Mouse (Mus musculus) cortical plate, adult 2 months (tissue): ENCODE results near the gene G0s2. TPM values are rescaled to one million over a fixed set of nuclear protein-coding genes. Genes with fewer than 3 reads are reported as not detected.
"Not testable (repeated sequence)": the region's sequence is repeated elsewhere in the genome, so short reads cannot be mapped to it uniquely, and the experiment has no call there.

ENCODE experiments used
- H3K27ac ChIP-seq: fragments of 200-500 bp; 2 replicates; pipeline ENCODE4 v1.5.1; 2012; ENCODE audit warnings: low read length, control low read depth, inconsistent platforms; ENCODE audit not compliant: insufficient read depth
- H3K4me1 ChIP-seq: fragments of 200-500 bp; 2 replicates; pipeline ENCODE4 v1.6.1; 2011; ENCODE audit warnings: low read length; ENCODE audit not compliant: control insufficient read depth, insufficient read depth
- H3K4me3 ChIP-seq: fragments of 200-500 bp; 2 replicates; pipeline ENCODE4 v1.5.1; 2011; ENCODE audit warnings: mild to moderate bottlenecking, low read length, control low read depth; ENCODE audit not compliant: insufficient read depth
- CTCF ChIP-seq: fragments of 200-500 bp; IDR thresholded peaks from 2 replicates; pipeline ENCODE4 v1.5.1; 2011; ENCODE audit warnings: mild to moderate bottlenecking, control low read depth, low read length; ENCODE audit not compliant: insufficient read depth; ENCODE audit errors: extremely low read depth
- POLR2A ChIP-seq: fragments of 200-500 bp; IDR thresholded peaks from 2 replicates; pipeline ENCODE4 v1.6.1; 2011; ENCODE audit warnings: mild to moderate bottlenecking, low read length, control low read depth; ENCODE audit not compliant: insufficient read depth; ENCODE audit errors: extremely low read depth
- polyA plus RNA-seq: library from polyadenylated mRNA; depleted of rRNA; stranded (reverse); fragments of >200 nt; gene quantifications from 2 replicates; pipeline ENCODE4 v1.2.3, GENCODE M21; 2012

Gene G0s2
- polyA plus RNA-seq, 1 experiment, result 22.6 TPM

DNA sequence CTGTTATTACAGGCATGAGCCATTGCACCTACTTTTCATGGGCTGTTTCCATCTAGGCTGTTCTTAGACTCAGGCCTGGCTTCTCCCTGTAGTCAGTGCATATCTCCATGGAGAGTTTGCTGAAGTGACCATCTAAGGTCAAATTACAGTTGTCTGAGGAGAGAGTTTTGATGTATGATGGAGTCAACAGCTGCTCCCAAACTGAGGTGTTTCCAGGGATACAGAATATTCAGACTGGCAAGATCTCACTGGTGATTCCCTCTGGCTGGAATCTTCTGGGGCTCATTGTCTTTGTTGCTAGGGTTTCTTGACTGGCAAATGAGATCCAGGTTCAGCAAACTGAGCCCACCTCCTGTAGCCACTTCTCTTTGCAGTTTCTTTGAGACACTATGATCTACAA lies 17.7 kb upstream of the G0s2 start:
- no peaks in the 10 kb centered on the region for H3K4me1 ChIP-seq
- TF ChIP-seq CTCF (no peak), POLR2A (no peak)

DNA sequence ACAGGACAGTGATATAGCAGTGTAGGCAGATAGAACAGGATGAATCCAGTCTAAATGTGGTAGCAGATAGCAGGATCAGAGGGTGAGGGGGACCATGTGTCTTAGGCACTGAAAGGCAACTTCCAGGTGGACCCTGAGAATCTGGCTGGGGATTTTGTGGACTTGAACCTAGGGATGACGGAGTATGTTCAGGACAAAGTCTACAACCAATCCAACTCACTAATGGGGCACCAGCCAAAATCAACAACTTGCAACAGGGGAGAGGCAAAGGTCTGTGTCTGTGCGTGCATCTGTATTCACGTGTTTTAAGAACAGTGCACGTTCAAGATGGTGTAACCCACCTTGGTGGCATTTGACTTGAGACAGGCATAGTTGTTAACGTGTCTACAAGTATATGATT lies 16.9 kb upstream of the G0s2 start:
- no peak overlapping the region for H3K27ac ChIP-seq
- no peak overlapping the region for H3K4me3 ChIP-seq
- H3K4me1 ChIP-seq, result no peaks in the 10 kb centered on the region
- no peak for TF ChIP-seq POLR2A
- TF ChIP-seq CTCF, result no peak

More for the DNA sequence above, 17.7 kb upstream of the G0s2 start:
- no peak overlapping the region for H3K4me3 ChIP-seq
- H3K27ac ChIP-seq, result no peak overlapping the region

DNA sequence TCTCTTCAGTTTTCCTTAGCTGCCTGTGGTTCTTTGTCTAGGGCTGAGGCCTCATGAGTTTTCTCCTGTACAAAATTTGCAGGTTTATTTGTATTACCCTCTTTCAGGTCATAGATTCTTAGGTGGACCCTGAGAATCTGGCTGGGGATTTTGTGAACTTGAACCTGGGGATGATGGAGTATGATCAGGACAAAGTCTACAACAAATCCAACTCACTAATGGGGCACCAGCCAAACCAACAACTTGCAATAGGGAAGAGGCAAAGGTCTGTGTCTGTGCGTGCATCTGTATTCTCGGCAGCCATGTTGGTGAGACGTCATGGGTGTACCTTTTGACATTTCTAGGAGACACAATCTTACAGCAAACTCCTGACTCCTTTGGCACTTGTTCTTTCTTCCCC lies 16.1 kb upstream of the G0s2 start:
- Histone ChIP-seq H3K4me3 (no peak overlapping the region), H3K4me1 (no peaks in the 10 kb centered on the region), H3K27ac (no peak overlapping the region)
- TF ChIP-seq CTCF (no peak), POLR2A (no peak)

DNA sequence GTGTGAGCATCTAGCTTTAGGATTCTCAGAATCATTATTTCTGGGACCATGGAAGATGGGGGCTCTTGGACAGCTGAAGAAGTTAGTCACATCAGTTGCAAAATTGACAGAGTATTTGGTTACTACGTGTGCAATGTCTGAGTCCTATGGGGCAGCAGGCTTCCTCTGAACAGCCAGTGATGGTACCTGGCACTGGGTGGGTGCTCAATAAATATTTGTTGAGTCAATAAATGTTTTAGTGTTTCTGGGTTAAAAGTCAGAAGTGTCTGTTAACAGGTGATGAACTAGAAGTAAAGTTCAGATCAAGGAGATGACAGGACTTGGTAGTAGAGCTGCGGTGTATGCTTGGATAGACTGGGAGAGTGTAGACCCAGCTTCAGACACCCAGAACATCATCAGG lies 14.6 kb upstream of the G0s2 start:
- TF ChIP-seq POLR2A (no peak), CTCF (no peak)
- no peaks in the 10 kb centered on the region for H3K4me1 ChIP-seq
- no peak overlapping the region for H3K27ac ChIP-seq
- H3K4me3 ChIP-seq, result no peak overlapping the region

DNA sequence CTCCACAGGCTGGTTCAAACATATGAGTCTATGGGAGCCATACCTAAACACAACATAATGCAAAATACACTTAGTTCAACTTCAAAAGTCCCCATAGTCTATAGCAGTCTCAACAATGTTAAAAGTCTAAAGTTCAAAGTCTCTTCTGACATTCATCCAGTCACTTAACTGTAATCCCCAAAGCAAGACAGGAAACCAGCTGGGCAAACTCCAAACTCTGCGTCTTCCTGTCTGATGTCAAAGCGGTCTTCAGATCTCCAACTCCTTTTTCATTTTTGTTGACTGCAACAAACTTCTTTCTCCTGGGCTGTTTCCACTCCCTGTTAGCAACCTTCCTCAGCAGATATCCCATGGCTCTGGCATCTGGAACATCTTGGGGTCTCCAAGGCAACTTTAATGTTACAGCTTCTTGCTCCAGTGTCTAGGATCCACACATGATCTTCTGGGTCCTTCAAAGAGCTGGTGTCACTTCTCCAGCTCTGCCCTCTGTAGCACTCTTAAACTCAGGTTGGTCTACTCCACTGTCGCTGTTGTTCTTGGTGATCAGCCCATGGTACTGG lies 12.8 kb upstream of the G0s2 start:
- H3K27ac ChIP-seq, H3K4me1 ChIP-seq, H3K4me3 ChIP-seq: not testable (repeated sequence)

DNA sequence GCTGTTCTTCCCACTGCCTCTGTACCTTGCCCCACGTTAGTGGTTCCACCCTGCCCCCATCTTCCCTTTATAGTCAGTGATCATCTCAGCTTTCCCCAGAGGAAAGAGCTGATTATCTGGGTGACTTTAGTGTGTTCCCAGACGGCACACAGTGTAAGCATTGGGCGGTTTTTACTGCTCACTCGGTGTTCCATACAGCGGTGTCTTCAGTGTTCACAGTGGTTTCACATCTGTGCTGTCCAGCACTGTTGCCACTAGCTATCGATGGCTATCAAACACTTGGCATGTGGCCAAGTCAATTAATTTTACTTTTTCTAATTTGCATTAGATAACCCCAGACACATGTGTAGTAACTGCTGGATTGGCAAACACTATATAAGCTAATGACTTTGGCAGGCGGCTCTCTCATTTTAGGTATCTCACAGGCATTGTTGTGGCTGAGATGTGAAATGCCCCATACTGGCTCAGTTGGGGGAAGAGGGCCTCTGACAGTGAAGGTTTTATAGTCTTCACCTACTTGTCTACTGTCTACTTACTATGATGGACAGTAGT lies 11.3 kb upstream of the G0s2 start:
- Histone ChIP-seq H3K27ac (no peak overlapping the region), H3K4me3 (no peak overlapping the region), H3K4me1 (no peaks in the 10 kb centered on the region)
- TF ChIP-seq POLR2A (no peak), CTCF (no peak)

DNA sequence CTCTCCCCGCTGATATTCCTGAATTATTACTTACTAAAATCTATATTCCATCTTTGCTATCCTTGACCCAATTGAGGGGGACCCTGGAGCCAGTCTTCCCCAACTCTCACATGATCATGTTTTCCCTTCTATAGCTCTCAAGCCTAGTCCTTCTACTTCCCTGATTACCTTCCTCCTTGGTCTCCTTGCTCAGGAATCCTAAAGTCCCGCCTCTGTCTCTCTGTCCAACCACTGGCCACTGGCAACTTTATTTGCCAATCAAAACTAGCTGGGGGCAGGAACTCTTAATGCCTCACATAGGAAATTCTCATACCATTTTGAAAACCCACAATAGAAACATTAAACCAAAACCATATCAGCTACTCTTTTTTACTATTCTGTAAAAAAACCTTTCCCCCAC lies 8.3 kb upstream of the G0s2 start:
- Histone ChIP-seq H3K4me3 (no peak overlapping the region), H3K4me1 (no peaks in the 10 kb centered on the region), H3K27ac (no peak overlapping the region)
- TF ChIP-seq CTCF, result no peak
- TF ChIP-seq POLR2A, result no peak

DNA sequence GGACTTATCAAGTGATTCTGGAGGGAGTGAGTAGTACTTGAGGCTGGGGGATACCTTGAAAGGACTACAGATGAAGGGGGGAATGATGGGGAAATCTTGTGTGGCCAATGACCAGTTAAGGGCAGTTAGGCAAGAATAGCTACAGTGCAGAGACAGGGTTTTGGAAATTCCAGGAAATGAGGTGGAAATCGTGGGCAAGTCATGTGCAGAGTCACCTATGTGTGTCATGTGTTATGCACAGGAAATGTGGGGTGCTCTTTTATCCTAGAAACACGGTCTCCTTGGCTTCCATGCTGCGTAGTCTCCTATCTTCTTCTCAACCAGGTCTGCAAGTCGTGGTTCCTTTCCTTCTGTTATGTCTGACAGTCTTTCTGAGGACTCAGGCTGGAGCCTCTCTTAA lies 6.5 kb upstream of the G0s2 start:
- Histone ChIP-seq H3K4me3 (no peak overlapping the region), H3K27ac (no peak overlapping the region), H3K4me1 (no peaks in the 10 kb centered on the region)
- TF ChIP-seq POLR2A (no peak), CTCF (no peak)

DNA sequence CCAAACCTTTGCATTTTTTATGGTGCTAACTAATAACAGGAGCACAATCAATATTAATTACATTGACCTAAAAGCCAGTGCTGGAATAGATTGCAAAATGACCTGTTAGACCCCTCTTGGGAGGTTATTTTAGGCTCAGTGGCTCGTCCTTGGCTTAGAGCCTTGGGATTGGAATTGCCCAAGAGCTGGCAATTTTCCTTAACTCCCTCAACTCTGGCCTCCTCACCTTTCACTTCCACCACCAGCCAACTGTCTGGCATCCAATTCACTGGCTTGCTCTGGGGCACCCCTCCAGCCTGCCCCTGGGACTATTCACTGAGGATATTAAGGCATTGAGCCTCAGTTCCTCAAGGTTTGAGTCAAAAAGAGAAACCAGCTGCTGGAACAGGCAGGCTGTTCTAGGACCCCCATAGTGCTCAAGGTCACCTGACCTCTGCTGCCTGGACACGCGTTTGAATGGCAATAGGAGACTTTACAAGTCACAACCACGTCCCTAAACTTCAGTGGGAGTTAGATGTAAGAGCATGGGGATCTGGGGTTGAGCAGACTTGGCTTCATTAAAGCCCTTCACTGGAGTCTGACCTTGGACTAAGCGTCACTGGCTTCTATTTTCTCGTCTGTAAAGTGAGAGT lies 5.5 kb upstream of the G0s2 start:
- Histone ChIP-seq H3K4me1 (no peaks in the 10 kb centered on the region), H3K27ac (no peak overlapping the region), H3K4me3 (no peak overlapping the region)
- no peak for TF ChIP-seq CTCF
- no peak for TF ChIP-seq POLR2A

DNA sequence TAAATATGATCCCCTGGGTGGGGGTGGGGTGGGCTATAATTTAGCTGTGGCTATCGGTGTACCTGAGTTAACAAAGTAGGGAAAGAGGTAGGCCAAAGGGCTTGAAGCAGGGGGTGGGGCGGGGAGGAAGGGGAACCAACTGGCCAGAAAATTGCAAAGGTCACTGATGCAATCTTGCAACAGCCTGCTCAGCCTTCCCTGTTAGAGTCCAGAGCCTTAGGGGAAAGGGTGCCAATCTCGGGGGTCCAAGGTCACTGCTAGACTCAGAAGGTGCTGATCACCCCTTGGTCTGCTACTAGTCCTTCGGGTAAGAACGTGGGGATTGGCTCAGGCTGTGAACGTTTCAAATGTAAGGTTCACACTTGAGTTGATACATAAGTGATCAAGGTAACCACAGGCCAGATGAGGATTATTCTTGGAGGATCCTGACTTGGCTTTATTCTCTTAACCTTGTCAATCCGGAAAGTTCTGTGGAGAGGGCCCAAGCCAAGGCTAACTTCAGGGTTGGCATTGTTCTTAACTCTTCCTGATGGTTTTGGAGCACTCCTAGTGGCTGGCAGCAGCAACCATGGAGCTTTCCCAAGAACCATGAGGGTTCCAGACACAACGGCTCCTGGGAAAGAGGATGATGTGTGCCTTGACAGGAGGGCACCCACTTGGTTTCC lies 1.5 kb upstream of the G0s2 start:
- H3K4me1 ChIP-seq, result peaks cover 3% of the 10 kb centered on the region
- TF ChIP-seq CTCF (no peak), POLR2A (no peak)

More for the DNA sequence above, 1.5 kb upstream of the G0s2 start:
- Histone ChIP-seq H3K4me3 (no peak overlapping the region), H3K27ac (no peak overlapping the region)
